Mouse (Mus musculus): Measurements from ENCODE around the gene Fam193b.
"Not testable (repeated sequence)": the region's sequence is repeated elsewhere in the genome, so short reads cannot be mapped to it uniquely, and the experiment has no call there.

The Fam193b gene

GRCm38 (mm10) chr13:55571977-55572376 is 1.1 kb upstream of the Fam193b start:
- no peak for DNase-seq (ENCODE audit: low spot score in 2 of 2)

- peak; percentile 32 to 76 for DNase-seq (ENCODE audit: low spot score in 2 of 2)
Measured at GRCm38 (mm10) chr13:55570286-55570973, 490 bp downstream of the Fam193b start.

GRCm38 (mm10) chr13:55569726-55570285 is 1.1 kb downstream of the Fam193b start:
- peak in 1 of 2 experiments; percentile 66 for DNase-seq (ENCODE audit: low spot score in 2 of 2)

- not testable (repeated sequence) for DNase-seq (ENCODE audit: low spot score in 2 of 2)
Measured at GRCm38 (mm10) chr13:55568524-55568923, 2.4 kb downstream of the Fam193b start.

GRCm38 (mm10) chr13:55567949-55568348 is 3.0 kb downstream of the Fam193b start:
- no peak for DNase-seq (ENCODE audit: low spot score in 2 of 2)

- DNase-seq (ENCODE audit: low spot score in 2 of 2), result no peak
Measured at GRCm38 (mm10) chr13:55567001-55567400, 3.9 kb downstream of the Fam193b start.

- DNase-seq (ENCODE audit: low spot score in 2 of 2), result no peak
Measured at GRCm38 (mm10) chr13:55563266-55563879, 7.5 kb downstream of the Fam193b start.

GRCm38 (mm10) chr13:55557499-55557898 is 13.4 kb downstream of the Fam193b start:
- DNase-seq (ENCODE audit: low spot score in 2 of 2), result no peak

GRCm38 (mm10) chr13:55555921-55556320 is 15.0 kb downstream of the Fam193b start:
- no peak for DNase-seq (ENCODE audit: low spot score in 2 of 2)

- DNase-seq (ENCODE audit: low spot score in 2 of 2), result no peak
Measured at GRCm38 (mm10) chr13:55549061-55549460, 21.9 kb downstream of the Fam193b start.

GRCm38 (mm10) chr13:55548426-55548825 is 22.5 kb downstream of the Fam193b start:
- no peak for DNase-seq (ENCODE audit: low spot score in 2 of 2)

- DNase-seq (ENCODE audit: low spot score in 2 of 2), result no peak
Measured at GRCm38 (mm10) chr13:55547916-55548315, 23.0 kb downstream of the Fam193b start.

GRCm38 (mm10) chr13:55544792-55545191 is 26.1 kb downstream of the Fam193b start:
- DNase-seq (ENCODE audit: low spot score in 2 of 2), result peak in 1 of 2 experiments; percentile 67

GRCm38 (mm10) chr13:55543447-55543846 is 27.5 kb downstream of the Fam193b start:
- no peak for DNase-seq (ENCODE audit: low spot score in 2 of 2)

- no peak for DNase-seq (ENCODE audit: low spot score in 2 of 2)
Measured at GRCm38 (mm10) chr13:55542891-55543290, 28.0 kb downstream of the Fam193b start.

- DNase-seq (ENCODE audit: low spot score in 2 of 2), result no peak
Measured at GRCm38 (mm10) chr13:55540933-55541332, 30.0 kb downstream of the Fam193b start.

- peak; percentile 98 for DNase-seq (ENCODE audit: low spot score in 2 of 2)
Measured at GRCm38 (mm10) chr13:55536194-55537175, 34.4 kb downstream of the Fam193b start, which contains the start of gene Ddx41. TSS of gene Ddx41 (minus strand) at chr13:55536658.

GRCm38 (mm10) chr13:55535796-55536193 is 35.1 kb downstream of the Fam193b start:
- DNase-seq (ENCODE audit: low spot score in 2 of 2), result peak in 1 of 2 experiments; percentile 67

GRCm38 (mm10) chr13:55535191-55535590 is 35.7 kb downstream of the Fam193b start:
- DNase-seq (ENCODE audit: low spot score in 2 of 2), result no peak

- DNase-seq (ENCODE audit: low spot score in 2 of 2), result peak; percentile 70 to 79
Measured at GRCm38 (mm10) chr13:55529198-55529915, 41.6 kb downstream of the Fam193b start, which contains the start of gene Dok3. TSS of gene Dok3 (minus strand) at chr13:55529296.
